Mouse (Mus musculus): ENCODE measurements around the gene Cybrd1.

Cybrd1 gene

DNA sequence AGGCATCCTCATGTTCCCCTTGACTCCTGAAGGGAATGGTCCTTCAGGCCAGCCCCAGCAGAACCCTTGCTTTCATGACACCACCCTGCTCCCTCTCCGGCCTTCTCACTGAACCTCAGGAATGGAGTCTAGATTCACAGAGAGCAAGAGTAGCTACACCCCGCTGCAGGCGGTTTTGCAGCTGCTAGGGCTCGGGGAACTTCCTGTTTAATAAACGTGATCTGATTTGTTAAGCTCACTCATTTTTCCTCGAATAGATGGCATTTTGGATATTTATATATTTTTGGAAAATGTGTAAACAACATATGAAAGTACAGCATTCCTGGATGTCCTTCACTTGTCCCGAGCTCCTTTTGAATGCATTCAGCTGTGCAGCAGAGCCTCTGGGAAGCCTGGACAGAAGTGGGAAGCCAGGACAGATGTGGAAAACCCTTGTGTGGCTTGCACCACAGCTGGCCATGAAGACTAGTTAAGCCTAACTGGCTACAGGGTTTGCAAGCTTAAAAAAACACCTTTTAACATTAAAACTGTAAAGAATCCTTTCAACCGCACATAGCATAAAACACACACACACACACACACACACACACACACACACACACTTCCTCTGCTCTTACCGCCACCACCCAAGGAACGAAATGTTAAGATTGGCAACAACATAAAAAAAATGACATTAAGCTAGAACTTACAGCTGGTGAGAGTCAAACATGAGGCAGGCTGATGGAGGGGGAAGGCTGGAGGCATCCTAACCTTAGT, 10.2 kb downstream of the Cybrd1 start:
- DNase-seq = no peak

GRCm38 (mm10) chr2:71130366-71130765, 12.6 kb downstream of the Cybrd1 start:
- no peak for DNase-seq

- DNase-seq = no peak
These were observed 14.3 kb downstream of the Cybrd1 start for GRCm38 (mm10) chr2:71131866-71132496.

DNA sequence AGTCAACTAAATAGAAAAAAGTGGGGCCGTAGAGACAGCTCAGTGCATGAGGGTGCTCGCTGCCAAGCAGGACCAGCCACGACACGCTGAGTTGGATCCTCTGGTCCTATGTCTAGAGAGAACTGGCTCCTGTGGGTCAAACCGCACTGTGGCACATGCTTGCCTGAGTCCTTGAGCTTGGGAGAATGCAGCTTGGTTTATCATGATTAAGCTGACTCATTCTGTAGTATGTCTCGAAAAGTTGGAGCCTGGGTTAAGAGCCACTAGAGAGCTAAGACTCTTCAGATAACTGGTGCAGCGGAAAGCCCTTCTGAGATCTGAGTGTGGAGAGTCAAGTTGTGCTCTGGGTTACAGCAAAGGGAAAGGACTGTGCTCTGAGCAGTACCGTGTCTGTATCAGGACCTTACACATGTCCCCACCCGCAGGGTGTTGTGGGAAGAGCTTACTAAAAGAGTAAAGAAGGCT, 16.4 kb downstream of the Cybrd1 start:
- no peak for DNase-seq

GRCm38 (mm10) chr2:71134836-71135235, 17.1 kb downstream of the Cybrd1 start:
- DNase-seq = no peak

DNA sequence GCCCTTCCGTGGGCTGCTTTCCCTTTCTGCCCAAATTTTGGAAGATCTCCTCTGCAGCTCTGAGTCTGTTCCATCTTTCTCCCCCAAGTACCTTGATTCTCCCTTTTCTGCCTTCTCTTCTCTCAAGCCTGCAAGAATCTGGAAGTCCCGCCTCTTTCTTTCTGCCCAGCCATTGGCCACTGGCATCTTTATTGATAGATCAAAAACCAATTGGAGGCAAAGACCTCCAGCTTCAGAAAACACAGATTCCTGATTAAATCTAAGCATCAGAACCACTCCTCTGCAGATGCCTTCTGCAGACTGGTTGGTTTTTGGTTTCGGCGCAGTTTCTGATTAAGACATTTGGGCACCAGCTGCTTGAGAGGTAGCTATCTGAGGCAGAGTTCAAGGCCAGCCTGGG, 22.9 kb downstream of the Cybrd1 start:
- no peak for DNase-seq

GRCm38 (mm10) chr2:71142410-71142809, 24.7 kb downstream of the Cybrd1 start:
- no peak for DNase-seq

- no peak for DNase-seq
These were observed 28.1 kb downstream of the Cybrd1 start for GRCm38 (mm10) chr2:71145853-71146252.

DNA sequence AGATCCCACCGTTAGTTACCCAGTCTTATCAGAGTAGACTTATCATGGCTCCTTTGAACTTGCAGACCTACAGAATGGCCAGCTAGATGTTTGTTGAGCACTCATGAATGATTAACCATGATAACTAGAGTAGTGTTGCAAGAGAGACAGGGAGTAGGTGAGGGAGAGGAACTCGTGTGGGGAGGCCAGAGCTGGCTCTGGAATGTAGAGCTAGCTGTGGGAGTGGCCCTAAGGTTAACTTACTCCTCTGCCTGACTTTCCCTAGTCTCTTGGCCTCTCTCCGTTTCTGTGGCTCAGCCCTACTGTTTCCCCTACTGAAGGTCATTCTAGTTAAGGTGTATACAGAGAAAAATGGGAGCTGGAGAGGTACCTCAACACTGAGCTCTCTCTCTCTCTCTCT, 28.5 kb downstream of the Cybrd1 start:
- DNase-seq = no peak

DNA sequence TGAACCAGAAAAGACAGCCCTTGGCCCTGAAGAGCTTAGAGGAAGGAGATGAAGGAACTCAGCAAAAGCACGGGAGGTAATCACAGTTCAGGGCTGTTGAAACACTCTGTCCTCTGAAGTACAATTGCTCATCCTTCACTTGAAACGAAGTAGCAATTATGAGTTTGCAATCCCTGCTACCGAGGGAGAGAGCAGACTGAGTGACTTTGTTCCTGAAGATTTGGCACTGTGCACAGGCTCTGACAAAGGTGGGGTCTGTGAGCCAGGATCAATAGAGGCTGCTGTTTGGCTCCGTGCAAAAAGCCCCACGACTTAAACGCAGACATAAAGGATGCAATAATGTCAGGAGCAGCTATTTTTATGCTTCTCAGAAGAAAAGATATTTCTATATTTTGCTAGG, 30.1 kb downstream of the Cybrd1 start:
- no peak for DNase-seq

- DNase-seq = no peak
These were observed 34.4 kb downstream of the Cybrd1 start for GRCm38 (mm10) chr2:71152170-71152569.

DNA sequence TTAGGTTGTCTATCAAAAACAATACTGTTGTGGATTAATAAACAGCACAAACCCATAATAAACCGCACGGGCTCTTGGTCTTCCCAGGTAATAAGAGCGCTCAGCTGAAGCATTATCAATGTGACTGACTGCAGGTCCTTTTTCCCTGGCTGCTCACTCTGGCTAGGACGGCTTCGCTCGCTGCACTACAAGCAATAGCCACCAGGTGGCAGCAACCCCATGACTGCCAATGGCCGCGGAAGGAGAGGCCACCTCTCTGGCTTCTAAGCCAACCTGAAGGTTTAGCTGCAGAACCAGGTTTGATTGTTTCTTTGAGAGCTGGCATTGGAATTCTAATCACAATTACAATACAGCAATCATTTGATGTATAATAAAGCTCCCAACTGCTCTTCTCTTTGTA, 37.8 kb downstream of the Cybrd1 start:
- DNase-seq = peak; percentile 89 to 91

- DNase-seq = peak; percentile 14 to 20
These were observed 38.7 kb downstream of the Cybrd1 start for GRCm38 (mm10) chr2:71156446-71156845.

GRCm38 (mm10) chr2:71157881-71158280, 40.2 kb downstream of the Cybrd1 start:
- DNase-seq = no peak

- DNase-seq = peak in 1 of 2 experiments; percentile 16
These were observed 42.0 kb downstream of the Cybrd1 start for GRCm38 (mm10) chr2:71159576-71160306.

DNA sequence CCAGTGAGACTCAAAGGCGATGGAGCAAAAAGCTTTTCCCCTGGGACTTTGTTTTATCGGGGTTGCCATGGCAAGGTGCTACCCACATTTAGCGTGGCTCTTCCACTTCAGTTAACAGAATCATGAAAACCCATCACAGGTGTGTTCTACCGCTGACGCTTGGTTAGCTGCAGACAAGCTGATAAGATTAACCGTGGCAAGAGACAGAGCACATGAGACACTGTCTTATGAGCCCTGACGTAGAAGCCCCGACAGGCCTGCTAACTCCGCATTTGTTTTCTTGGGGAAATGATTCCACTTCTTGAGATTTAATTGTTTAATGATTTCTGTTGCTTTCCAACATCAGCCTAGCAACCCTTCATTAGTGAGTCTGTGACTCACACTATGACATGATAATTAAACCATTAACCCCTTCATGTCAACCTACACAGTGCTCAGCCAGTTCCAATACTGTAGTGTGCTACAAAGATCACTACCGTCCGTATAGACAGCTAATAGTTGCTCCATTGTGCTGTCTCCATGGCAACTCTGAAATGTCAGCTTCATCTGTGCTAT, 42.7 kb downstream of the Cybrd1 start:
- DNase-seq = no peak

DNA sequence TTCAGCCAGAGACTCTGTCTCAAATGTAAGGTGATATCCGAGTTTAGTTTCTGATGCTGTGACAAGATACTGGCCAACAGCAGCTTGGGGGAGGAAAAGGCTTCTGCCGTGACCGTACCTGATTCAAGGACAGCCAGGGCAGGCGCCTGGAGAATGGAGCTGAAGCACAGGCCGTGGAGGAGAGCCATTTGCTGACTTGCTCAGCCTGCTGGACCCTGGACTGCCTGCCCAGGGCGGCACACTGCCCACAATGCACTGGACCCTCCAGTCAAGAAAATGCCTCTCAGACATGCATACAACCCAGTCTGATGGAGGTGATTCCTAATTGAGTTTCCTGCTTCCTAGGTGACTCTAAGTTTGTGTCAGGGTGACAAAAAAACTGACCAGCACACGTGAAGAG, 43.8 kb downstream of the Cybrd1 start:
- DNase-seq = no peak

DNA sequence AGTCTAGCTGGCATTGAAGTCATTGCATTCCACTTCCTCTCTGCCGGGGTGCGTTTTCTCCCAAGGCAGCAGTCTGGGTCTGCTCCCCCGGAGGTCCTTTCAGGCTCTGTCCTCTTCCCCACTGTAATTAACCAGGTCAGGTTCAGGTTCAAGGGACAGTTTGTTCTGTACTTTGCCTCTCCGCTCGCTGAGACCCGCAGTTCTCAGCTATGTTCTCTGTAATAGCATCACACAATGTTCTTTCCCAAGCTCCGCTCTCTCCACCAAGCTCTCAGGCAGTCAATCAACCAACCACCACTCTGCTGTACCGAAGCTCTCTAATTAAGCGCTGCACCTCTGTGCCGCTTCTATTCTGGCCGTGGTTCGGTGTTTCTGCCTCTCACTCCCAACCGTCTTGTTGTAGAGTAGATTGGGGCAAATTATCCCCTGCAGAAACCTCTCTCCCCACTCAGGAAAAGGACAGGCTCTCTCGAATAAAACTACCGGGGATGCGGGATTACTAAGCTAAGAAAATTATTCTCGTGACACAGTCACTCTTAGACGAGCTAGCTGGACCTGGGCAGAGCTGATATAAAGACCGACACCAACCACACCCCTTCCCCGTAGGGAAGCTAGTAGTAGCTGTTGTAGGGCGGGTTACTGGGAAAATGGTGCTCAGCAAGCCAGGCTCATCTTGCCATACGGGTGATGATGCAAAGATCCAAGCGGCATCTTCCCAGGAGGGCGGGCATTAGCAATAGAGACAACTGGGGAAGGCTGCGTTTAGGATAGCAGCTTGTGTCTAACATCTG, 45.3 kb downstream of the Cybrd1 start:
- no peak for DNase-seq

- no peak for DNase-seq
These were observed 49.5 kb downstream of the Cybrd1 start for GRCm38 (mm10) chr2:71167211-71167610.

DNA sequence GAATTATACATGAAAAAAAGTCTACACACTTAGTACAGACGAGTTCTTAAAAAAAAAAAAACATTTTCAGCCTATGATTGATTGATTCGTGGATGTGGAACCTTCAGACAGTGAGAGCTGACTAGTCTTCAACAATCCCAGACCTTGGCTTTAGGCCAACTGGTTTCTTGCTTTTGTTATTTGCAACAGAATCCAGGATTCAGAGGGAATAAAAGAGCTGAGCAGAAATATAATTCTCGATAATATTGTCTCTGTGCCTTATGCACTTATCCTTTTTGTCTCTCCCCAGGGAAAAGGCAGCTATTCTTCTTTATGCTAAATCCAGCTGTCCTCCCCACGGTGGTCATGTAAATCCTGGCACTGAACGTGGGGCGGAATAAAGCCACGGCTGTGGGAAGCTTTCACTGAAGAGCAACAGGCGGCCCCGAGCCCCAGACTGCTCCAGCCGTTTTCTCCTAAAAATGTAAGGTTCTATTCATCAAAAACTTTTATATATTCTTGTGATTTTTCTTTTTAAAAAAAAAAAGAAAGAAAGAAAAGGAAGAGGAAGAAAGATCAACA, 50.8 kb downstream of the Cybrd1 start:
- peak; percentile 41 to 55 for DNase-seq

GRCm38 (mm10) chr2:71173031-71173430, 55.3 kb downstream of the Cybrd1 start:
- no peak for DNase-seq
